Mouse (Mus musculus): ENCODE data around the gene Shmt2.

Gene Shmt2

DNA sequence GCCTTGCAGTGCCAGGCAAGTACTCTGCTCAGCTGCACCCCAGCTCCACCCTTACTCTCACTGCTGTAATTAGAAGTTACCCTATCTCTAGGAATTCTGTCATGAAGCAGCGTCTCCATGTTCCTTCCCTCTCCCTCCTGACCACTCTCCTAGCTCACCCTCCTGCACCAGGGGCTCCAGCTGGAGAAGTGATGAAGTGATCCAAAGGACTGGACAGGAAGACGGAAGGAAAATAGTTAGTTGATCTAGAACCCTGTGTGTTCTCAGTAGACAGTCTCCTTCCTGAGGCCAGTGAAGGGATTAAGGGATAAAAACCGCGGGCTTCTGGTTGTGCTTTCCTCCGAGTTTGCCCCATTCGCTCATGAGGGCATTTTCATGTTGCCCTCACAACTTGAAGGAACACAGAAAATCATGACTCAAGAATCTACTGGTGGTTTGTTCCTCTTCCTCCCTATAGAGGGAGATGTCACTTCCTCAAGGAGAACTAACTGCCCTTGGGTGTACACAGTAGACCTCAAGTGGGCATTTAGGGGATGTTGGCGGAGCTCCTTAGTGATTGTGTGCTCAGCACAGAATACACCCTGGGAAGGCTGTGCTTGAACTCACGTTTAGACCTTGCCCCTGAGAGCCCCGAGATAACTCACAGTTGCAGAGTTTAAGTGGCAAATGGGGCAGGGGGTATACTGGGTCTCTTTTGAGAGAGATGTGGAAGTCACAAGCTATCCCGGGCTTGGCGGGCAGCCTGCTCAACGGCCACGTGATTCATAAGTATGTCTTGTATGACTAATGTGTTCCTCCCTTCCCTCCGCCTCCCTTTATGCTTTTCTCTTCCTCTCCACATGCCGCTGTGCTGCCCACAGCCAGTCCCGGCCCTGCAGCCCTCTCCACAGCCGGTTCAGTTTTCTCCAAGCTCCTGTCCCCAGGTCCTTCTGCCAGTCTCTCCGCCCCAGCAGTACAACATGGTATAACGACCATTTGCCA is 41.1 kb downstream of the Shmt2 start:
- in situ Hi-C loops (cut with MboI; ENCODE audit: low sequenced_read_pairs): no loop called here

DNA sequence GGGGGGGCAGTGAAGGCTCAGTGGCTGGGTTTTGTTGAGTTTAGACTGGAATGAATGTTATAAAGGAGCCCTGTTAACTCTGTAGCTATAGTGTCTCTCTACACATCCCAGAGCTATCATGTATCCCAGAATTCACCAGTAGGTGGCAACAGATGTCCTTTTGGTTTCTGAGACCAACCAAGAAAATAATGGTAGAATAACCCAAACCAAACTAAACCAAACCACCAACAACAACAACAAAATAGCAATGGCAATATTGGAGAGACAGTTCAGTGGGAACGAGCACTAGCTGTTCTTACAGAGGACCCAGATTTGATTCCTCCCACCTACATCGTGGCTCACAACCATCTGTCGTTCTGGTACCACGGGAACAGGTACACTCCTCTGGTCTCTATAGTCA is 43.1 kb downstream of the Shmt2 start:
- in situ Hi-C loops (cut with MboI; ENCODE audit: low sequenced_read_pairs): no loop called here

DNA sequence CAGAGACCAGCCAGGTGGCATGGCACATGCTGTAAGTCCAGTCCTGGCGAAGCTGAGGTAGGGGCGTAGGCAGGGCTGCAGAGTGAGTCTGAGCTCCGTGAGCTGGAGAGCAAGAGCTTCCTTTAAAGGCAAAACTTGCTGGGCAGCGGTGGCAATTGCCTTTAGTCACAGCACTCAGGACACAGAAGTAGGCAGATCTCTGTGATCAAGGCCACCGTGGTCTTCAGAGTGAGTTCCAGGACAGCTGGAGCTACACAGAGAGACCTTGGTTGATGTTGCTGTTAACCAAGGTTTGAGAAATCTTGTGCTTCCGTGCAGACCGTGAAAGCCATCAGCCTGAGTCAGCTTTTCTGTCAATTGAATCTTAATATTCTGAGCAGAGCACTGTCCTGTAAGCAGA is 44.9 kb downstream of the Shmt2 start:
- in situ Hi-C loops (cut with MboI; ENCODE audit: low sequenced_read_pairs): no loop called here

DNA sequence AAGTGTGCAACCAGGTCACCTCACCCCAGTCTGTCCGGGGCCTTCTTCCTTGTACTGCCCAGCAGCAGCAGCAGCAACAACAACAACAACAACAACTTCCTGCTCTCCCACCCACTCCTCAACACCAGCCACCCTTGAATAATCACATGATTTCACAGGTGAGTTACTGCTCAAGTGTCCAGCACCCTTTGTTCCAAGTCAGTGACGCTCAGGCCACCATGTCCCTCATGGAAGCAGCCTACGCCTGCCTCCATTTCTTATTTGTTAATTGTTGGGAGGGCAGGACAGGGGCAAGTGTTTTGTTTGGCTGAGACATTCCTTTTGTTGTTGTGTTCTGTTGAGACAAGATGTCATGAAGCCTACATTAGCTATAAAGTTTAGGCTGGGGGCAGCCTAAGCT is 45.7 kb downstream of the Shmt2 start:
- in situ Hi-C loops (cut with MboI; ENCODE audit: low sequenced_read_pairs): no loop called here

DNA sequence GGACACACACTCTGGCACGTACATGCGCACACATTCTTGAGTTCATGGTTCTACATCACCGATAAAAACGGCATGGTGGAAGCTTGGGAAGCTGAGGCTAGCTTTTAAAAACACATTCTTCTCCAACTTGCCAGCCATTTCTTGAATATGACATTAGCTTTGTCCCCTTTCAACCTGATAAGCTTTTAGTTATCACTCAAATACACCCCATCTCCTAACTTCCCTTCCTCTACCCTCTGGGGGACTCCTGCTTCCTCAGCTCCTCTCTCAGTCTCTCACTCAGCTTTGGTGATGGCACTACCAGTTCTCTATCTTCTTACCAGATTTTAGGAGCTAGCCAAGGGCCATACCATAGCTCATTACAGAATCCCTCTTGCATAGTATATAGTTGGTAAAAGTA is 47.1 kb downstream of the Shmt2 start:
- in situ Hi-C loops (cut with MboI; ENCODE audit: low sequenced_read_pairs): no loop called here

DNA sequence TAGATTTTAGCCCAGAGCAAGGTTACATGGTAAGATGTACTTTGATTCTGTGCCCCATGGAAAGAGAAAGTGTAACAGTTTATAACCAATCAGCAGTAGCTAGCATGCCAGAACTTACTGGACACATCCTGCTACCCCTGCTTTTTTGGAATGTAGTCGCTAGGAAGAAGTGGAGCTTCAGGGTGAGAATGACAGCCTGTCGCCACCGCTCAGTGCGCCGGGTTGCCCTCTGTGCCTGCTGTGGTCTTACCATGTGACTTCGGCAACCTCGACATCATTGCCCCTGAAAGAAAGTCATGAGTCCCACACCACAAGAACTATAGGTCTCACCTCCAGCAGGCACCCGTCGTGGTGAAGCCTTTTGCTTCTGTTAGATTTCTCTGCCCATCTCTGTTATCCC is 49.5 kb downstream of the Shmt2 start:
- in situ Hi-C loops (cut with MboI; ENCODE audit: low sequenced_read_pairs): no loop called here

DNA sequence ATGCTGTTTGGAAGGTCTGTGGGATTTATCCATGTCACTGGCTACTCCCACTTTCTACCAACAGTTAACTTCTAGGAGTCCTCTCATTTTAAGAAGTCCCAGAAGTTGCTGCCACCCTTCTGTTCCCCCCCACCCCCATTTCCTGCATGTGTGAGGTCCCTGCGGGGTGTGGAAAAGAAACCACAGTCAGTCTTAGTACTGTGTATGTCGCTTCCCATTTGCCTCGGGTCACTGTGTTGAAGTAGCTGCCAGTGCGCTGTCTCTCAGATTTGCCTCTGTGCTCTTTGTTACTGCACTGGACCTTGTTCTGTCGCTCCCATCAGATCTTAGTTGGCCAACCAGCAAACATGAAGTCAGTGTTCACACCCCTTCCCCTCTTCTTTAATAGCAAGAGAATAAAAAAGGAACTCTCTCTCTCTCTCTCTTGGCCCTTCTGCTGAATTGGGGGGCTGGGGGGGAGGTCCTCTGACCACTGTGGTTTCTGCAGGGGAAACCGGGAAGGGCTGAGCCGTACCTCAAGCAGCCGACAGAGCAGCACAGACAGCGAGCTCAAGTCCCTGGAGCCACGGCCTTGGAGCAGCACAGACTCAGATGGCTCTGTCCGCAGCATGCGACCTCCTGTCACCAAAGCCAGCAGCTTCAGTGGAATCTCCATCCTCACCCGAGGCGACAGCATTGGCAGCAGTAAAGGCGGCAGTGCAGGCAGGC is 50.8 kb downstream of the Shmt2 start:
- in situ Hi-C loops (cut with MboI; ENCODE audit: low sequenced_read_pairs): no loop called here

Data from CH12F3 (cell line).